Mouse (Mus musculus) ovary, adult 18-20 months (tissue): ENCODE measurements around the gene Entr1.

Source experiments
- DNase-seq: peaks from one replicate; pipeline ENCODE4 v3.0.0; 2022; ENCODE audit warnings: low spot score, mixed read lengths

The Entr1 gene

DNA sequence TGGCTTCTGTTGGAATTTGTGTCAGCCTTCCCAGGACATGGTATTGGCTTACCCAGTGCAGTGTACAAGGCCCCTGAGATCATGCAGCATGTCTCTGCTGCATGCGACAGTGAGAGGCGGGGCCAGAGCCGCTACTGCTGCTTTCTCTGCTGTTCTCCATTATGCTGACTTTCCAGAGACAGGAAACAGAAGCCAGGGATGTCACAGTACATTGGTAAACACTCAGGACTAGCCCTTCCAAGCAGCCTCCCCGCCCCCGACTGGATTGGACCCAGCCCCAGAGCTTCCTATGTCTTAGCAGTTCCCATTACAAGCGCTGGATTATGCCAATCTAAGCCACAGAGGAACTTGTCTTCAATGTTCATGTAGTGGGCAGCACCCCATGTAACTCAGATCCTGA, 40.9 kb downstream of the Entr1 start:
- DNase-seq, result no peak

DNA sequence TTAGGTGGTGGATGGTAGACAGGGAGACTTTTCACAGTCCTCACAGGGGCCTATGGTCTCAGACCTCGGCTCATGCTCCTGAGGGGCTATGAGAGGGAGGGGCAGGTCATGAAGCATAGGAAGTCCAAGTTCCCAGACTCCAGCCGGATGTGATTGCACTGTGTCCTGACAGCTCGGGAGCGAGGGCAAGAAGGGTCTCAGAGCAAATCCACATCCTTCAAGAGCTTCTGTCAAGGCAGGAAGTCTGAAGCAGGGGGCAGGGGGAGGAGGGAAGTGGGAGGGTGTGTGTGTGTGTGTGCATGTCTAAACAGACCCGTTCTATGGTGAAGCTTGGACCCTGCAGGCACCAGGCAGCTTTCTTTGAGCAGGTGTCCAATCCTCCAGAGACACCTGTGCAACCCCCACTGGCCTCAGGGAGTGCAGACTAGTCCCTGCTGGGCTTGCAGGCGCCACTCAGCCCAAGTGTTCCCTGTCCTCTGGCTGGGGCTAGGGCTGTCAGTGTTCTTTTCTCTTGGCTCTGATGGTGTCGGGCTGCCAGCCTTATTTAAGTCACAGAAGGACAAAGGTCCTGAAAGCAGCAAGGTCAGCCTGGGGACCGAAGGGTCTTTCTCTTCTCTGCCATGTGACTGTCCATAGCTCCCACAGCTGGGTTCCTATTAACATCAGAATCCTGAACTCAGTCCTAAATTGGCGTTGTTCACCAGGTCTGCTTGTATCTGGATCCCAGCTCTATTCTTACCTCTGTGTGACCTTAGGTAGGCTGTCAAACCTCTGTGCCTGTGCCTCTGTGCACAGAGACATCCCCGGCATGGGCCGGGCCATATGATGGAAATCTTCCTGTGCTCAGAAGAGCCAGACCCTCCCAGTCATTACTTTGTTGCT, 46.3 kb downstream of the Entr1 start:
- no peak for DNase-seq

DNA sequence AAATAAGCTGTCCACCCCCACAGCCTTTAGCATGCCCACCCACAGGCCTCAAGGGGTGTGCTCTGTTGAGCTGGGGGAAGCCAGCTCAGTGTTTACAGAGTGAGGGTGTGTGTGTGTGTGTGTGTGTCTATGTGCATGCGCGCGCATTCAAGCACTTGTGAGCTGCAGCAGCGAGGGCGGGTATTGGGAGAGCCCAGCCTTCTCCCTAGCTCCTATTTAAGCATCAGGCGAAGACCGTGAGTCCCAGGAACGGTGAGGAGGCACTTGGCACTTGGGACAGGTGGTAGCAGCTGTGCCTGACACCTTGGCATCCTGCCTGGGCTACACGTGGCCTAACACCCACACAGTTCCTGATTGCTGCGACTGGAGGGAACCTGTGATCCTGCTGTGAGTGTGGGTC, 47.1 kb downstream of the Entr1 start:
- DNase-seq, result no peak

DNA sequence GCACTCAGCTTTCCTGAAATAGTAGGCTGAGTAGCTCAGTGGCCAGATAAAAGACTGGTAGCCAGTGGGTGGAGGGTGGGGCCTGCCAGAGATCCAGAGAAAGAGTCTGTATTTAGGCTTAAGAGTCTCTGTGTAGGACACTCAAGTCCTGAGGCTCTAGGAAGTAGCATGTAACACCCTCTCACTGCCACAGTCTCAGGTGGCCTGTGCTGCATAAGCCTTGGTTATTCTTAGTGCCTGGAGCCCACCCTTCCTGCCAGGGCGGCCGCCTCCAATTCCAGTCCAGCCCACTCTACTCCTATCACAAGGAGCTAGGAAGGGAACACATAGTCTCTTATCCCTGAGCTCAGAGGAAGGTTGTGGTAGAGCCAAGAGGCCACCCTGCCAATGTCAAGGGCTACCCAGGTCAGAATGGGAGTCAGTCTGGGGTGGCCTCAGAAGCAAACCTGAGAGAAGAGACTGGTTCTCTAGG, 47.6 kb downstream of the Entr1 start:
- DNase-seq, result no peak

DNA sequence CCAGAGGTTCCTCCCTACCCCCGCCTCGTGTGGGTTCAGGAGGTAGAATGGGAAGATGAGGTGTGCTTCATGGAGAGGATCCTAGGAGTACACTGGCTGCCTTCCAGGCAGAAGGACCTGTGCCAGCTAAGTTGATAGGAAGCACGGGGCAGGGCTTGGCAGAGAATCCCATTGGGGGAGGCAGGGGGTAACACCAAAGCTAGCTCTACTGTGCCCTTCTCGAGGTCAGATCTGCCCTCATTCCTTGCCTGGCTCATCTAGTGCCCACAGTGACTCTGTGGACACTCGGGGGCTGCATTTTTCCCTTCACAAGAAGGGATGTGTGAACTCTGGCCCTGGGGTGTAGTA, 49.9 kb downstream of the Entr1 start:
- peak; percentile 71 for DNase-seq

DNA sequence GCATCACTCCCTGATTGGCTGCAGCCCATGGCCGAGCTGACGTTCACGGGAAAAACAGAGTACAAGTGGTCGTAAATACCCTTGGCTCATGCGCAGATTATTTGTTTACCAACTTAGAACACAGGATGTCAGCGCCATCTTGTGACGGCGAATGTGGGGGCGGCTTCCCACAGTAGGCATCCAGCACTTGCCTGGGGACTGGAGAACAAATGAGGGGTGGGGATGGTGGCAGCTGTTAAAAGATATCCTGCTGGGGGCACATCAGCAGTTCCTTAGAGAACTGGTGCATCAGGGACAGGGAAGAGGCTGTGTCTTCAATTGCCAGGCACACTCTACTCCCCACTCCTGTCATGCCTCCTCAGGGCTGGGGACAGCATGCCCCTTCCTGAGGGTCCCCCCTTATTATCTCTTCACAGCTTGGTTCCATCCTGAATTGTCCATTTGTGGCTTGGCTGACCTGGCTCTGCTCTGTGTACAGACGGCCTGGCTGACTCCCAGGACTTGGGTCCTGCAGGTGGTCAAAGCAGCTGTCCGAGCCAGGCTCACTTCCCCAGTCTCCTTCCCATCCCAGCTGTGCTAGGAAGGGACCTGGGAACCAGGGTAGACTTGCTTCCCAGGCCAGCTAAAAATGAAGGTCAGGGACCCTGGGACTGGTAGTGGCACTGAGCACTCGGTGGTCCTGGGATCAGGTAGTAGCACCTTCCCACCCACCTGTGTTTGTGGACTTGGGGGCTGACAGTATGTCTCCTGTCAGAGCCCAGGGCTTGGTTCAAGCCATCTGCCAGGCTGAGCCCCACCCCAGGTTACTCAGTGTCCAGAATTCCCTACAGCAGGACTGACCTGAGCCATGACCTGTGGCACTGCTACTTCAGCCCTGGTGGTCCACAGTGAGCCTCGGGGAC, 50.6 kb downstream of the Entr1 start:
- DNase-seq, result no peak
